Mouse (Mus musculus) spleen, postnatal 36 days (tissue): ENCODE results near the gene Med25.

Experiments used
- DNase-seq, 2 experiments: peaks; one replicate each; pipeline ENCODE4 v3.0.0; 2022; ENCODE audit warnings: low spot score in 2 of 2, mixed read lengths in 1 of 2

Gene Med25

DNA sequence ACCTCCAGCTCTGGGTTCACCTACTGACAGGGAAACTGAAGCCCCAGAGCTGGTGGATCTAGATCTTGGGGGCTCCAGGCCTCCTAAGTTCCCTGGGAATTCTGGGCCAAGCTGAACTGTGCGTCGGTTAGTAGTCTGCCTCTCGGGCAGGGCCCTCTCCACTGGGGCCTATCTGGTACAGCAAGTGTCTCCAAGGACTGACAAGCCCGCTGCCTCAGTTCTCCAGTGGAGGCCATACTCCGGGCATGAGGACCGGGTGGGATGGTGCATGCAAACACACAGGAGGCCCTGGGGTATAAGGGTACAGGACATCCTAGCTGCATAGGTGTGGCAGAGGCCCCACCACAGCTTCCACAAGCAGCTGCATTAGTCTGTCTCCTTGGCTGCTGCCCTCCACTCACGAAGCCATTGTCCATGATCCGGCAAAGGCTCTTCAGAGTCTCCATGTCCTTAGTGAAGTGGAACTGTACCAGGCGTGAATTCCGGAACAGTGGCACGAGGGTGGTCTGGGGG, 28.5 kb downstream of the Med25 start:
- DNase-seq, result no peak

DNA sequence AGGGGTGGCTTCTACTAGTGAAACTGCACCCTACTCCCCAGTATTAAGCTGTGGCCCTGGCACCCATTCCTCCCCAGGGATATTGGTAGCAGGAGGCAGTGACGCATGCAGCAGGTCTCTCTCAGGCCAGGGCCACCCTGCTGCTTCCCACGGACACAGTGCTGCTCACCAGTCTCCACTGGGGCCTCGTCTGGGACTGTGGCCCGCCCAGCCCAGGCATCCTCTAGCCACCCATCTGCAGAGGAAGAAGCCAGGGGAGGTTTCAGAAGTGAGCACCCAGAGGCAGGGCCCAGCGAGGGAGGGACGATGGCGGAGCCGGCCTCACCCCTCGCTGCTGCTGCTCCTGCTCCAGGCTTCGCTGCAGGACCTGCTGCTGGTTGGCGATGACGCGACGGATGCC, 29.3 kb downstream of the Med25 start:
- no peak for DNase-seq

DNA sequence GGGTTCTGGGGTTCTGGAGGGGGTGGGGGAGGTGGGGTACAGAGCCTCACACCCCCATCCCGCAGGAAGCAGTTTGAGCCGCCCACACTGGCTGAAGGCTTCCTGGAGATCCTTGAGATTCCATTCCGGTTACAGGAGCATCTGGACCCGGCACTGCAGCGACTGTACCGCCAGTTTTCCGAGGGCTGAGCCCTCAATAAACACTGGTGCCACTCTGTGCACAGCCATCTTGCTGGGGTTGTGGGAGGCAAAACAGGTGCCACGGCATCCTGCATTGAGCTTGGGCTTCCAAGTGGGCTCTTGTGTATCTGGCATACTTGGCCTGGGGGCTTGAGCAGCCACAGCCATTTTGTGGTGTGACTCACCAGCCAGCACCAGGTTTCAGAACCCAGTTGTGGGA, 30.1 kb downstream of the Med25 start:
- no peak for DNase-seq

DNA sequence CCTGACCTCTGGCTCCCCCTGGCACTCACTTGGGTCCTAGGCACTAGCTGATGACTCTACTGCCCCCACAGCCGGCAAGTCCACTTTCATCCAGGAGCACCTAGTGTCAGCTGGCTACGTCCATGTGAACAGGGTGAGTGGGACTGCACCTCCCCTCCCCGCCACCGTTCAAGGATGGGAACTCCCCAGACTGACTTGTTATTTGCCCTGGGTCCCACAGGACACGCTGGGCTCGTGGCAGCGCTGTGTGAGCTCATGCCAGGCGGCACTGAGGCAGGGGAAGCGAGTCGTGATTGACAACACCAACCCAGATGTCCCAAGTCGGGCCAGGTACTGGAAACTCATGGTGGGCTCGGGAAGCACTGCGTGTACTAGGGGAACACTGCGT, 31.1 kb downstream of the Med25 start:
- no peak for DNase-seq

DNA sequence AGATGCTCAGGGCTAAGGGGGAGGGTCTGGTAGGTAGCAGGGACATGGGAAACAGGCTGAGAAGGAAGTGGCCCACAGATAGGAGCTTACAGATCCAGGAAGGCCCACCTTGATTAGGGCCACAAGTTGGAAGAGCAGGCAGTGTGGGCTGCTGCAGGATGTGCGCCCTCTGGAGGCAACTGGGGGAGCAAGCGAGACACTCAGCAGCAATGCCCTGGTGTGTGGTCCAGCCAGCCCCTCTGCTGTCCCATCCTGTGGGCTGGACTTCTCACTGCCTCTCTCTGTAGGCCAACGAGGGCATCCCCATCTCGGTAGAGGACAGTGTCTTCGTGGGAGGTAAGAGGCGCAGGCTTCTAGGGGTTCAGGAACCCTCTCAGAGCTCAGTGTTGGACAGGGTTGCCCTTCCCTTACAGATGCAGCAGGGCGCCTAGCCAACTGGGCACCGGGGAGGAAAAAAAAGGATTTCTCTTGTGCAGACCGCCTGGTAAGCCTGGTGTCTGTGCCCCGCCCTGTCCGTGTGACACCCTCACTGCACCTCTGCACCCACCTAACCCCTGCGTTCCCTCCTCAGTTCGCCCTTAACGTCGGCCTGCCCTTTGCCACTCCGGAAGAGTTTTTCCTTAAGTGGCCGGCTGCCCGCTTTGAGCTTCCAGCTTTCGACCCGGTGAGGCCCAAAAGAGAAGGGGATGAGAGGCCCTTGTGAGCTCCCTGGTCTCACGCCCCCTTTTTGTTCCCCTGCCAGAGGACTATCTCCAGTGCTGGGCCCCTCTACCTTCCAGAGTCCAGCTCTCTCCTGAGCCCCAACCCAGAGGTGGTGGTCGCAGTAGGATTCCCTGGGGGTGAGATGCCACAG, 31.7 kb downstream of the Med25 start:
- peak; percentile 52 to 54 for DNase-seq

DNA sequence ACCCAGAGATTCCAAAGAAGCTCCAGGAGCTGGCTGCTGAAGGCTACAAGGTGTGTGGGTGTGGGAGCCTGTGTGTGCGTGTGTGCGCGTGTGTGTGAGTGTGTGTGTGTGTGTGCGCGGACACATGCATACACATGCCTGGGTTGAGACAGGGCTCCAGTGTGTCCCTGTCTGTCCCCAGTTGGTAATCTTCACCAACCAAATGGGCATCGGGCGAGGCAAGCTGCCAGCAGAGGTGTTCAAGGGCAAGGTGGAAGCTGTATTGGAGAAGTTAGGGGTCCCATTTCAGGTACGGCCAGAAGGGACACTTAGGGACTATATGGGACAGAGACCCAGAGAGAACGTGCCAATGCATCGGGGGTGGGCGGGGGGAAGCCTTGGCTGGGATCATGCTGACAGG, 32.6 kb downstream of the Med25 start:
- no peak for DNase-seq

DNA sequence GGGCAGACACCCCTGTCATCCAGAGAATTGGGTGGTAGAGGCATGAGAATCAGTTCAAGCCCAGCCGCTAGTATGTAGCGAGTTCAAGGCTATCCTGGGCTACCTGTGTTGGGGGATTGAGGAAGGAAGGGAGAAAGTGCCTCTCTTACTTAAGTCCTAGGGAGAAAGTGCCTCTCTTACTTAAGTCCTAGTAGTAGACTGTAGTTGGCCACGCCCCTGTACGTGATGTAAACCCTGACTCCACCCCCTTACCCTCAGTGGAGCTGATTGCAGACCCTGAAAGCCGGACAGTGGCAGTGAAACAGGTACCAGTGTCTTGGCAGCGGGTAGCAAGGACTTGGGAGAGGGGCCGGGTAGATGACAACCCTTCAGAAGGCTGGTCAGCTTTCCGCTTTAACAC, 34.6 kb downstream of the Med25 start:
- DNase-seq, result peak; percentile 55 to 73

DNA sequence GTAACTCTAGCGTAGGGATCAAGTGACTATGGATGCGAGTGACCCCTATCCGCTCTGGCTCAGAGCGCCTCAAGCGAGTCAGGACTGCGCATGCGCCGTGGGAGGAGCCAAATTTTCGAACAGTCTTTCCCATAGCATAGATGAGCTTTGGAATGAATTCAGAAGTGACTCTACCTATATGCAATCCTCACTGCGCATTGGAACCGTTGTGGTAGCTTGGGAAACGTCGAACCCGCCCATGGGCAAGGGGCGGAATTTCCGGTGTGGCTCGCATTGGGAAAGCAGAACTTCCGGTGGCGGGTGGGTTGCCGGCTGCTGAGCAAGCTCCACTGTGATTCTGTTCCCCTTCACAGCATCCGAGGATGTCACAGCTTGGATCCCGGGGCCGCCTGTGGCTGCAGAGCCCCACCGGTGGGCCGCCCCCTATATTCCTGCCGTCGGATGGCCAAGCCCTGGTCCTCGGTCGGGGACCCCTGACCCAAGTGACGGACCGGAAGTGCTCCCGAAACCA, 35.4 kb downstream of the Med25 start, which contains the start of gene Pnkp:
Gene Pnkp (plus strand): TSS at position 98 of the 511 bp plus-strand sequence.
- DNase-seq, result peak; percentile 78 to 87

DNA sequence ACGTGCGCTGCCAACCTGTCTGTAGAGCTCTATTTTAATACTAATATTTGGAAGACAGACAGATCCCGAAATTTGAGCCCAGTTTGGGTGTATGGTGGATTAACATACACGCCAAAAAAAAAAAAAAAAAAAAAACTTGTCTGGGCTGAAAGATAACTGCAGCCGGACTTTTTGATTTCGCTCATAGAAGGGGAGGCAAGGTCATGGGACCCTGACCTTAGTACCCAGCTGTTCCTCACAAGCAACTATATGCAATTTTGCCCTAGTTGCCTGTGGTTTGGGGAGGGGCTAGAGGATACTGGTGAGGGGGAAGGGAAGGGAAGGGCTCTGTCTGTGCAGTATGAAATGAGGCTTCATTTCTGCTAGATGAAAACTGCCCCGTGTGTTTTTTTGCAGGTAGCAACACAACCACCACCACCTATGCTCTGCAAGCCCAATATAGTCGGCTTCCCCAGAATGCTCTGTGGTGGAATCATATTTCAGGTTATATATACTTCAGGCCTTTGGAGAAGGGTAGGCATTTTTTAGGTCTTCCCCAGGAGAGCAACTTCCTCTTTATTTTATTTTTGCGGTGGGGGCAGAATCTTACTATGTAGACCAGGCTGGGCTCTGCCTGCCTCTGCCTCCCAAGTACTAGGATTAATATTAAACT, 36.1 kb downstream of the Med25 start:
- peak in 1 of 2 experiments; percentile 45 for DNase-seq

DNA sequence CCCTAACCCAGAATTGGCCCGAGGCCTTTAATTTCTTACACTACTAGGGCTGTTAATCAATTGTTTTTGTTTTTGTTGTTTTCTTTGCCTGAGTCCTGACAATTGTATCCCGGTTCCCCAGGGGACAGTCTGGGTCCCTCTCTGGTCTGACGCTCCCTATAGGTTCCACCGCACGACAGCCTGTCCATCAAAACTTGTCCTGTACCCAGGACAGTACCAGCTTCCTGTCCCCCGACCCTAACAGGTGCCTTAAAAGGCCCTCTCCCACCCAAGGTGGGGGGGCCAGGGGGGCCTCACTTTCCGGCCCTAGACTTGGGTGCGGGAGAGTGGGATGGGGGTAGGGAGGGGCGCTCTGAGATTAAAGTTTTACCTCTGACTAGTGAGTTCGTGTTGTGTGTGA, 37.5 kb downstream of the Med25 start:
- peak in 1 of 2 experiments; percentile 23 for DNase-seq

DNA sequence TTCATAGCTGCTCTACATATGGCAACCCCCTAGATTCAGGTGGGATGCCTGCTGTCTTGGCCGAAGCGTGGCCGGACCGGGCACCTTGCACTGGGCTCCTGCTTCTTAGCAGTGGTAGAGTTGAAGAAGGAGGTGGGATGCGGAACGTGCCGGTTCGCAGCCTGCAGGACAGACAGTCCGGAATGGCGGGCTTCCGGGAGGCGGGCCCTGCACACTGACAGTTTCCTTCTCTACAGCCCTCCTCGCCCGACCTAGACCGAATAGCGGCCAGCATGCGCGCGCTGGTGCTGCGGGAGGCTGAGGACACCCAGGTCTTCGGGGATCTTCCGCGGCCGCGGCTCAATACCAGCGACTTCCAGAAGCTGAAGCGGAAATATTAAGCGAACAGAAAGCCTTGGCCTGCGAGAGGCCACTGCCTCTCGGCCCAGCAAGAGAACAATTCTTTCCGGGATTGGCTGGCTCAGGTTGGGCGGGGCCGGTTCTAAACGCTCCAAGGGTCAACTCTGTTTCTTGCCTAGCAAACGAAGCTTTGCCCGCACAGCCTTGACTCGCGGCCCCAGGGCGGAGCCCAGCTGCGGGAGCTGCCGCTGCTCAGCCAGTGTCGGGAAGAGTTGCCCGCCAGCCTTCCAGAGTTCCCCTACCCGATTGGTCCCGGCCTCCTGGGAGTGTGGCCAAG, 38.0 kb downstream of the Med25 start:
- DNase-seq, result peak; percentile 88 to 90

DNA sequence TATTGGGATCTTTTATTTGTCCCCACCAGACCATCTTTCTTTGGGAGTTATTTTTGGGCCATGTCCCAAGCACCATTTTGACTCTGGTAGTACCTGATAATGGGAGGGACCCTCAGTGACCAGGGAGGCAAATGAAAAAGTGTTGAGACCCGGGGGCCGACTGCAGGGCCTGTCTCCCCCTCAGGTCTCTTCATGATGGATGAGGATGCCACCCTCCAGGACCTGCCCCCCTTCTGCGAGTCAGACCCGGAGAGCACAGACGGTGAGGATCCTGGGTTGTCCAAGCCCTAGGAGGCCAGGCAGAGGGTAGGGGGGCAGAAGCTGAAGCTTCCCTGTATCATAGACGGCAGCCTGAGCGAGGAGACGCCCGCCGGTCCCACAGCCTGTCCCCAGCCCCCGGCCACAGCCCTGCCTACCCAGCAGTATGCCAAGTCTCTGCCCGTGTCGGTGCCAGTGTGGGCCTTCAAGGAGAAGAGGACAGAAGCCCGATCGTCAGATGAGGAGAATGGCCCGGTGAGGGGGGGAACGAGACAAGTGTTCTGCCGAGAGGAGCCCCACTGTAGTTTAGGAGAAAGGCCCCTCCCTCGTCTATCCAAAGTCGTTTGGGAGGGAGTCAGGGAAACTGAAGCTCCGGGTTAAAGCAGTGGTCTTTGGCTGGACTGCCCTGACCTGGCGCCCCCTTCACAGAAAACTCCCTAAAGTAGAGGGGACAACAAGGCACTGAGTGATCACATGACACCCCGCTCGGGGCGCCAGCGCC, 38.7 kb downstream of the Med25 start:
- DNase-seq, result no peak

DNA sequence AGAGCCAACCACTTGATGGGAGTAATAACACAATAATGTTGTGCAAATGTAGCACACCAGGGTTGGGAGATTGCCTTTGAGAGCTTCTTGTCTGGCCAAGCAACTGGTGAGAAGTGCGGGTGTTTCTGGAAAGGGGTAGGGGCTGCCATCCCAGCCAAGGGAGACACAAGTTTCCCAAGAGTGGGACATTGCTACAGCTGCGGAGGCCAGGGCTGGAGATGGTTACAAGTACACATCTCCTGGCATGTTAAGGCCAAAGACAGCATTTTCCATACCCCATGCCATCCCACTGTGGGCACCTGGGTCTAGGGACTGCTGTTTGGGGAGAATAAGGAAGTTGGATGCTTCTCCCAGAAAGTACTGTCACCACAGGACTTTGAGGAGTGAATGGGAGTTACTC, 39.4 kb downstream of the Med25 start:
- DNase-seq, result no peak

DNA sequence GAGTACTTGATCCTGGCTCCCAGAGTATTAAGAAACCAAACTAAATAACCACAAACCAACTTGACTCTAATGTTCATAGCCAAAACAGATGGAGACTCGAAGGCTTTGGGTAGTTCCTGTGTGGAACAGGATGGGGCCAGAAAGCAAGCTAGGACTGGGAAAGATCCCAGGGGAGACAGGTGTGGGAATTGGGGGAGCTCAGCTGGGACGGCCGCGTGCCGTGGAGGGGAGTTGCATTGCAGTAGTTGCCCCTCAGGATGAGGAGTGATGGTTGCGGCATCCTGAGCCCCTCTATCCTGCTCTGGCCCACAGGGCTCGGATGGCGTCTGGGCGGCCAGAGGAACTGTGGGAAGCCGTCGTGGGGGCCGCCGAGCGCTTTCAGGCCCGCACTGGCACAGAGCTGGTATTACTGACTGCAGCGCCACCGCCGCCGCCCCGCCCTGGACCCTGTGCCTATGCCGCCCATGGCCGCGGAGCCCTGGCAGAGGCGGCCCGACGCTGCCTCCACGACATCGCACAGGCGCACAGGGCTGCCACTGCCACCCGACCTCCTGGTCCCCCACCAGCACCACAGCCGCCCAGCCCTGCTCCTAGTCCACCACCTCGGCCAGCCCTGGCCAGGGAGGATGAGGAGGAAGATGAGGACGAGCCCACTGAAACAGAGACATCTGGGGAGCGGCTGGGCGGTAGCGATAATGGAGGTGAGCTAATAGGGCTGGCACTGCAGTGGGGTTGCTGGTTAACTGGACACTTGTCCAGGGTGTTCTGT, 40.1 kb downstream of the Med25 start:
- DNase-seq, result no peak

DNA sequence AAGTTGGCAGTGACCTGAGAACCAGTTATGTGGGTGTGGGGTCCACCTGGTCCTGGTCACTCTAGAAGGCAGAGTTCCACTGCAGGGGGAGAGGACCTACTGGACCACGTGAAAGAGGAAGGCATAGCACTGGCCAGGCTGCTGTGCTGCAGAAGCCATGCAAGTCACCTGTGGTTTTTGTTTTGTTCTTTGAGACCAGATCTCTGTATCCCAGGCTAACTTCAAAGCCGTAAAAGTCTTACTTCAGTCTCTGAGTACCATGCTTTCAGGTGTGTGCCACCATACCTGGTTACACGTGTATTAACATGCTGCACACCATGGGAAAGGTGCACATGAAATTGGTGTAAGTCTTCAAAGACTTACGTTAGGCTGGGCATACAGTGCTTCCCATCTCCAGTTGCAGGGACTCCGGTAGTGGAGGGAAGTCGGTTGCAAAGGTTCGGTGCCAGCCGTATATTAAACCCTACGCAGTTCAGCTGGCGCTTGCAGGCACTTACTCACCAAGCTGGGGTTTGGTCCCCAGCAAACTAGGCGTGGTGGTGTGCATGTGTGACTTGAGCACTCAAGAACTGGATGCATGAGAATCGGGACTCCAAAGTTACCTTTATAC, 40.8 kb downstream of the Med25 start:
- DNase-seq, result no peak

DNA sequence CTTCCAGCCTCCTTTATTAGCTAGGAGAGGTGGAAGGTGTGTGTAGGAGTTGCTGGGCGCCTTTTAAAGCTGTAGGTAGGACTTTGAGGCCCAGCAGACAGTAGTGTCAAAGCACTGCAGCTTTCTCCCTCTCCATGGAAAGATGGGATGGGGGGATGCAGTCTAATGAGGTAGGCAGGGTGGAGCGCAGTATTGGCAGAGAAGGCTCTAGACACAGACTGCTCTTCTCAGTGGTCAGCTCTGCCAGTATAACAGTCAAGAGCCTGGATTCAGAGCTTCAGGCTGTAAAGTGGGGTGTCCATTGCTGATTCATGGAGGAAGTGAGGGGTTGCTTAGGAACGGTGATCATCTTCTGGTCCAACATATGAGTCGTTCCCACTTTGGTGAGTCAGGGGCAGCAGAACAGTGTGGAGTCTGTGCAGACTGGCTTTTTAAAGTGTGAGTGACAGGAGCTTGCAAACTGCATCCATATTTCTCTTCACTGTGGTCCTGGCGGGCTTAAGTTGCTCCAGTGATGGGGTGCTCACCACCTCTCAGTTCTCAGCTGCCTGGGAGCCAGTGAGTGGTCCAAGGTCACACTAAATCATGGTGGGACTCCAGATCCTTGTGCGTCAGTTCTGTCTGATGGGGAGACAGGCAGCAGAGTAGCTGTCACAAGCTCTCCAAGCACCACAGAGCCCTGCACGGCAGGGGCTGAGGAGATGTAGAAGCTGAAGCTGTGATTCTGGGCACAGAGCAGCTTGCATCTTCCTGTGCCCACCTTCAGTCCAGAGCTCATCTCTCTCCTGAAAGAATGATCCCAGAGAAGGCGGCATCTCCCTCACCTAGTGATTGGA, 41.5 kb downstream of the Med25 start:
- DNase-seq, result peak in 1 of 2 experiments; percentile 2

DNA sequence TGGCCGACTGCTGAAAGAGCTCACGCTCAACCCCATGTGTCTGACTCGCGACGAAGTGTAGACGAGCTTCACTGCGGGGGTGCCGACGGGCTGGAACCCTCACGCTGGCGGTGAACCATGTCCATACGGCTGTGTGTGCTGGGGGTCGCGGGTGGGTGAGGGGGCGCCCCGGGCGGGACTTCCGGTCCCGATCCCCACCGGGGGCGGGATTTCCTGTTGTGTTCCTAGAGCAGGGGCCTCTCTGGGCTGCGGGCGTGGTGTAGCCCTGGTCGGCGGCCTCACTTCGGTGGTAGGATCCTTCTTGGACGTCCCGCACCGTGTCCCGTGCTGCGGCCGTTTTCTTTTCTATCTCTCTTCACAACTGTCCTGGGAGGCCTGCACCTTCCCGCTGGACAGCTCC, 42.4 kb downstream of the Med25 start:
- peak; percentile 73 to 80 for DNase-seq

DNA sequence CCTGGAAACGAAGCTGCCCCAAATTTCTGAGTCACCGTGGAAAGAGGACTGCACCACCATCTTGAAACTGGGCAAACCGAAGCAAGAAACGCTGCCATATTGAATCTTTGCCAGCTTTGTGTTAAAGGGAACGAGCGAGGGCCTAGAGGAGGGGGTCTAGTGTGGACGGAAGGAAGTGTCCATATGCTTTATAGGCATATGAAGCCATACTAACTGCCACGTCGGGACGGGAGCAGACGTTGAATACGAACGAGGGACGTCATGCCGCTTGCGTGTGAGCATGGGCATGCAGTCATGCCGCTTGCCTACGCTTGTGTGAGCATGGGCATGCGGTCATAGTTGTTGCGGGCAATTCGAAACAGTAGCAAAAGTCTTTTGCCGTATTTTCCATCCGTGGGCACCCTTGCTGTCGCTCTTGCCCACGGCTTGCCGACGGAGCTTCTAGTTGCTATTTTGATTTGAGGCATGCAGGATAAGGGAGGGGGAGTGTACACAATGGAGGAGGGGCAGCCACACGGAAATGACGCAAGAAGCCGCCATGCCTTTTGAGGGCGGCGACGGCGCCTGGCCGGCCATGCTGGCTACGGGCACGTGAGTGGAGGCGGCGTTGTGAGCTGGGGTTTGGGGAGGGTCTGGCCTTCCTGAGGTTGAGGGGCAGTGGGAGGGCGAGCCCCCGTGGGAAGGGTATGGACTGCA, 42.9 kb downstream of the Med25 start:
- peak; percentile 91 to 92 for DNase-seq
